Mouse (Mus musculus) ES-E14 (cell line): Measurements from ENCODE around the gene Mxd3.

Experiments used
- CHD2 ChIP-seq: IDR thresholded peaks from 2 replicates; pipeline ENCODE4 v1.6.1; 2014; ENCODE audit warnings: mild to moderate bottlenecking, low read depth, low read length, inconsistent platforms
- ZC3H11A ChIP-seq: IDR thresholded peaks from 2 replicates; pipeline ENCODE4 v1.6.1; 2012; ENCODE audit warnings: low read depth, mild to moderate bottlenecking, inconsistent platforms, low read length, borderline replicate concordance
- ZNF384 ChIP-seq: IDR thresholded peaks from 2 replicates; pipeline ENCODE4 v1.6.1; 2012; ENCODE audit warnings: low read depth, low read length, inconsistent platforms

GRCm38 (mm10) chr13:55361145-55361544 is 31.5 kb upstream of the Mxd3 start:
- TF ChIP-seq ZC3H11A (no peak), ZNF384 (no peak), CHD2 (no peak)
